Mouse (Mus musculus) lung, adult 2 months (tissue): ENCODE measurements at regions not wholly inside any gene's neighbourhood (a gene's known extent, or its start where the extent isn't known, plus 50 kb on each side); places are given as distances from the start of the nearest gene placed in this dataset.

Experiments
- DNase-seq: peaks from one replicate; pipeline ENCODE4 v3.0.0; 2022
- H3K4me1 ChIP-seq: fragments of 200-500 bp; 2 replicates; pipeline ENCODE4 v1.6.1; 2011; ENCODE audit warnings: low read length; ENCODE audit not compliant: control insufficient read depth, insufficient read depth
- H3K4me3 ChIP-seq: fragments of 200-500 bp; replicated peaks from 2 replicates; pipeline ENCODE3; 2011; ENCODE audit warnings: low read depth, mild to moderate bottlenecking, control low read depth, low read length; ENCODE audit errors: extremely low read depth
- CTCF ChIP-seq: fragments of 200-500 bp; IDR thresholded peaks from 2 replicates; pipeline ENCODE4 v1.5.1; 2011; ENCODE audit warnings: mild to moderate bottlenecking, low read length, control low read depth; ENCODE audit not compliant: insufficient read depth
- POLR2A ChIP-seq: fragments of 200-500 bp; IDR thresholded peaks from 2 replicates; pipeline ENCODE4 v1.6.1; 2011; ENCODE audit warnings: low read depth, mild to moderate bottlenecking, control low read depth, low read length, borderline replicate concordance; ENCODE audit errors: extremely low read depth
- WGBS: fragments of 180-500 bp; shearing (Covaris S2); methylation state at CpG from one replicate; pipeline ENCODE4 v1.1.7; 2018; 5-methylcytosine and 5-hydroxymethylcytosine counted together

GRCm38 (mm10) chr6:127392799-127393172 lies 53.9 kb upstream of the Parp11 start:
- no peak overlapping the region for H3K4me3 ChIP-seq
- H3K4me1 ChIP-seq = no peaks in the 10 kb centered on the region; the same call in 1 of the 2 replicates
- TF ChIP-seq POLR2A (no peak), CTCF (no peak)
- 83% methylated on average over 1 of the region's 1 CpGs for WGBS
- DNase-seq = no peak

- no peaks in the 10 kb centered on the region; the same call in 1 of the 2 replicates for H3K4me1 ChIP-seq
- TF ChIP-seq CTCF = no peak
- no peak for TF ChIP-seq POLR2A
- no peak overlapping the region for H3K4me3 ChIP-seq
- no peak for DNase-seq
- 35% methylated on average over 9 of the region's 9 CpGs for WGBS
Measured at GRCm38 (mm10) chr6:127393907-127394600, 52.6 kb upstream of the Parp11 start.
